Mouse (Mus musculus) liver, embryonic 15.5 days (tissue): Measurements from ENCODE around the gene Wipi1. TPM values are rescaled to one million over a fixed set of nuclear protein-coding genes. Genes with fewer than 3 reads are reported as not detected.
"Not testable (repeated sequence)": the region's sequence is repeated elsewhere in the genome, so short reads cannot be mapped to it uniquely, and the experiment has no call there.

Experiments
- ATAC-seq: fragments of 200-750 bp; cut with Nextera tagmentation; 2 replicates; pipeline ENCODE4 v1.8.0; 2017; ENCODE audit warnings: moderate number of reproducible peaks, mild to moderate bottlenecking, moderate library complexity; ENCODE audit not compliant: insufficient read depth
- H3K27ac ChIP-seq: fragments of 300-500 bp; sonication (generic); replicated peaks from 2 replicates; pipeline ENCODE4 v1.5.1; 2015; ENCODE audit warnings: mild to moderate bottlenecking, inconsistent platforms
- H3K27me3 ChIP-seq: fragments of 300-500 bp; sonication (generic); 2 replicates; pipeline ENCODE4 v1.6.1; 2015; ENCODE audit warnings: mild to moderate bottlenecking, inconsistent platforms
- H3K36me3 ChIP-seq: fragments of 300-500 bp; sonication (generic); replicated peaks from 2 replicates; pipeline ENCODE4 v1.6.1; 2015; ENCODE audit warnings: moderate library complexity, mild to moderate bottlenecking, inconsistent platforms
- H3K4me1 ChIP-seq: fragments of 300-500 bp; sonication (generic); replicated peaks from 2 replicates; pipeline ENCODE4 v1.6.1; 2015; ENCODE audit warnings: inconsistent platforms
- H3K4me2 ChIP-seq: fragments of 300-500 bp; sonication (generic); 2 replicates; pipeline ENCODE4 v1.6.1; 2015; ENCODE audit warnings: moderate library complexity, mild to moderate bottlenecking, inconsistent platforms
- H3K4me3 ChIP-seq: fragments of 300-500 bp; sonication (generic); replicated peaks from 2 replicates; pipeline ENCODE4 v1.5.1; 2015; ENCODE audit warnings: mild to moderate bottlenecking, inconsistent platforms
- H3K9ac ChIP-seq: fragments of 300-500 bp; sonication (generic); 2 replicates; pipeline ENCODE4 v1.6.1; 2015; ENCODE audit warnings: moderate library complexity, mild to moderate bottlenecking, inconsistent platforms
- H3K9me3 ChIP-seq: fragments of 300-500 bp; sonication (generic); replicated peaks from 2 replicates; pipeline ENCODE4 v1.6.1; 2016; ENCODE audit warnings: inconsistent platforms
- WGBS: fragments of 180-500 bp; shearing (Covaris S2); methylation state at CpG from one replicate; pipeline ENCODE4 v1.1.7; 2015; ENCODE audit warnings: mixed read lengths; ENCODE audit not compliant: insufficient replicate concordance; 5-methylcytosine and 5-hydroxymethylcytosine counted together
- polyA plus RNA-seq: library from polyadenylated mRNA; unstranded; fragments of >200 nt; fragmentation: Nextera tagmentation; extraction: Ambion mirVana; gene quantifications from 2 replicates; pipeline ENCODE4 v1.2.1, GENCODE M21; 2015

Gene Wipi1
- polyA plus RNA-seq, 1 experiment from 2014 or later, result 25.9 TPM

DNA sequence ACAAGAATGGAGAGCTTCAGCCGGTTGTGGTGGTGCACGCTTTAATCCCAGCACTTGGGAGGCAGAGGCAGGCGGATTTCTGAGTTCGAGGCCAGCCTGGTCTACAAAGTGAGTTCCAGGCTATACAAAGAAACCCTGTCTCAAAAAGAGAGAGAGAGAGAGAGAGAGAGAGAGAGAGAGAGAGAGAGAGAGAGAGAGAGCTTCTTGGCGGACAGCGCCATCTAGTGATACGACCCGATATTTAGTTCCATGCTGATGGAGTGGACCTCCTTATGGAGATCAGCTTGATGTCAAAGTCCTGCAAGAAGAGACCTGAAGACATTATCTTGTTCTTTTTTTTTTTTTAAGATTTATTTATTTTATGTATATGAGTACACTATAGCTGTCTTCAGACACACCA, 7.3 kb upstream of the Wipi1 start:
- H3K36me3 ChIP-seq, H3K9ac ChIP-seq, H3K4me3 ChIP-seq, ATAC-seq, H3K9me3 ChIP-seq, H3K4me2 ChIP-seq, H3K27me3 ChIP-seq: not testable (repeated sequence)
- WGBS, result 20% methylated on average over 8 of the region's 8 CpGs
- peaks cover 70% of the 10 kb centered on the region for H3K4me1 ChIP-seq
- H3K27ac ChIP-seq, result peak overlapping the region; percentile 98; the same call in 1 of the 2 replicates

DNA sequence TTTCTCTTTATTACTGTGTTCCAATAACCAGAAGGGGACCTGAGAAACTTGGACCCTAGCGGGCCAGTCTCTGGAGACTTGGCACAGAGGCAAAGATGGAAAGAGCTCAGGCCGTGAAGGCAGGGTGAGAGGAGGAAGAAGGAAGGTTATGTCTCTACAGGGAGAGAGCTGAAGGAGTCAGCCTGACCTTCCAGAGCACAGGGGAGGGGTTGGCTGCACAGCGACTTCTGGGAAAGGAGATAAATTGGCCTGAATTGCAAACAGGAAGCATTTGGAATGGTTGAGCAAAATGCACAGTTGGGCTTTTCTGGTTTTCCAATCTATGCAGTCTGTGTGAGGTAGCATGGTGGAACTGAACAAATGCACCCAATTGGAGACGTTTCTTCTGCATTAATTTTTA, 5.0 kb upstream of the Wipi1 start:
- Histone ChIP-seq H3K27ac (peak overlapping the region; percentile 98), H3K9me3 (no peaks in the 10 kb centered on the region), H3K4me3 (peak overlapping the region; percentile 45), H3K36me3 (no peaks in the 10 kb centered on the region), H3K4me2 (peak overlapping the region; percentile 91), H3K4me1 (peaks cover 81% of the 10 kb centered on the region), H3K27me3 (no peaks in the 10 kb centered on the region), H3K9ac (peak overlapping the region; percentile 44)
- no peak for ATAC-seq
- WGBS, result 31% methylated on average over 4 of the region's 4 CpGs

DNA sequence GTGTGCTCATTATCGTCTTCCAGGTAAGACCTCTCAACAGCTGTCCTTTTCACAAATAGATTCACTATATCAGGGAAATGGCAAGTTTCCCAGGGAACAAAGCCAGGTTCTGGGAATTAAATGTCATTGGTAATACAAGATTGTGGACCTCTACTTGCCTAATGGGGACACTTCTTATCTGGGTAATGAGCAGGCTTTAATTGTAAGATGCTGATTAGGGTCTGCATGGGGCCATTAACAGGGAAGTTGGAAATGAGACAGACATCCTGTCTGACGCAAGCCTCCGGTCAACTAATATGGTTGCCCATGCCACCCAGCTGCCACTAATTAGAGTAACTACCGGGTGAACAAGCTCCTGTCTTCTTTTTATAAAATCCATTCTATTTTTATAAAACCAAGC, 4.6 kb upstream of the Wipi1 start:
- no peaks in the 10 kb centered on the region for H3K36me3 ChIP-seq
- peaks cover 79% of the 10 kb centered on the region for H3K4me1 ChIP-seq
- H3K27me3 ChIP-seq, result no peaks in the 10 kb centered on the region
- peak overlapping the region; percentile 44 for H3K9ac ChIP-seq
- no peaks in the 10 kb centered on the region for H3K9me3 ChIP-seq
- H3K4me2 ChIP-seq, result peak overlapping the region; percentile 91
- ATAC-seq, result no peak
- H3K27ac ChIP-seq, result peak overlapping the region; percentile 98
- H3K4me3 ChIP-seq, result peak overlapping the region; percentile 45
- 20% methylated on average over 4 of the region's 4 CpGs for WGBS

DNA sequence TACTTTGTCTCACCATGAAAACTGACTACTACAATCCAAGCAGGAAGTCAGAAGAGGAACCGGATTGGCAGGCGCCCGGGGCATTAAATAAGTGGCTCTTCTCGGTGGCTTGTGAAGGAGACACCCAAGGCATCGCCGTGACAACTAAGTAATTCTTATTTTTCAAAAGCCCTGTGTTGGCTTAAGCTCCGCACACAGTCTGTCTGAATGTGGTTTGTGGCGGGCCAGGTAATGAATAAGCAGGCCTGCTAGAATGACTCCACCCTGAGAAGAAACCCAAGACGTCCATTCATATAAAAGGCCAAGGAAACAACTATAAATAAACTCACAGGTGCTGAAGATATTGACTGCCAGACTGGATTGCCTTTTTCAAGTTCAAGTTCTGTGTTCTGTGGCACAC, 3.5 kb upstream of the Wipi1 start:
- H3K9me3 ChIP-seq, result no peaks in the 10 kb centered on the region
- H3K9ac ChIP-seq, result peak overlapping the region; percentile 54
- no peaks in the 10 kb centered on the region for H3K36me3 ChIP-seq
- 30% methylated on average over 9 of the region's 9 CpGs for WGBS
- H3K27ac ChIP-seq, result peak overlapping the region; percentile 98
- no peaks in the 10 kb centered on the region for H3K27me3 ChIP-seq
- peak overlapping the region; percentile 45 for H3K4me3 ChIP-seq
- peak overlapping the region; percentile 91 for H3K4me2 ChIP-seq
- no peak for ATAC-seq
- peaks cover 76% of the 10 kb centered on the region for H3K4me1 ChIP-seq

DNA sequence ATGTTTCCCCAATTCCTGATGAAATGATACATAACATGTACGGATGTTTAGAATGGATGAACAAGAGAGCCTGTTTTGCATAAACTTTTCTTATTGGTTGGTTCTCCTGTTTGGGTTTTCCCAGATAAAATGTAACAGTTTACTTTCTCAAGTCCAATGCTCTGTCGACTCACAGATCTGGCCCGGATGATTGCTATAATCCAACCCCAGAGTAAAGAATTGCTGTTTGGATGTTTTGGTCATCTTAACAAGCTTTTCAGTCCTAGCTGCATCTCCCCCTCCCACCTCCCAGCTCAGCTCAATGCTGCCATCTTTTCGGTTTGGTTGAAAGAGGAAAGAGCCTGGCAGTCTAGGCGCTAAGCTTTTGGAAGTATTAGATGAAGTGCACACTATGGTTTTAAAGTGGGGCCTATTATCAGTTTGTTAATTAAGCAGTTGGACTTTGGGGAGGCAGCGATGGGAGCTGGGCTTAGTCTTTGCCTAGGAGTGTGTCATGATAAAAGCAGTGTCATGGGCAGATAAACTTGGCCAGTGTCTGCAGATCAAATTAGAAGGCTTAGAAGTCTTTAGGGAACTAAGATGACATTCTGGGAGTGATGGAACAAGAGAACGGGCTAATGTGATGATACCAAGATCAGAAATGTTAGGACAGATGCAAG, 1.2 kb upstream of the Wipi1 start:
- peak; percentile 12 for ATAC-seq
- Histone ChIP-seq H3K9me3 (no peaks in the 10 kb centered on the region), H3K4me3 (peak overlapping the region; percentile 45), H3K9ac (peak overlapping the region; percentile 44), H3K4me2 (peak overlapping the region; percentile 91), H3K27ac (peak overlapping the region; percentile 98), H3K4me1 (peaks cover 82% of the 10 kb centered on the region), H3K36me3 (no peaks in the 10 kb centered on the region), H3K27me3 (no peaks in the 10 kb centered on the region)
- WGBS, result 17% methylated on average over 7 of the region's 7 CpGs

DNA sequence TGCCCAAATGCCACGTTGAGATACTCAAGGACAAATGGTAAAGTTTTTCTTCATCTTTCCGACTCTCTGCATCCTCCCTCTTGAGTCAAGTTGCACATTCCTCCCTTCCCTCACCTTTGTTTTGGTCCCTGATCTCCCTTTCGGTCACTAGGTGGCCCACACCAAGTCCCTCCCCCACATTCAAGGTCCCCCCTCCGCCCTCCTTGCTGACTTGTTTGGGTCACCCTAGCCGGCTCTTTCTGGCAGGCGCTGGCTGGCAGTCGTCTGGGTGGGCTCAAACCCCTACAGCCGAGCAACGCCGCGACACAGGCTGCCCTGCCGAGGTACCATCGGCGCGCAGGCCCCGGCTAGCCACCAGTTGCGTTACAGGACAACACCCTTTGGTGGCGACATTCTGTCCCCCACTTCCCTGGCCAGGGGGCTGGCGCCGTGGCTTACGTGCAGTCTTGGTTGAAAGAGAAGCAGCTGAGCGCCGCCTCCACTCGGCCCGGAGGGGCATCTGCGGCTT, 918 bp downstream of the Wipi1 start:
- ATAC-seq, result peak; percentile 11
- Histone ChIP-seq H3K9ac (peak overlapping the region; percentile 84), H3K4me1 (peaks cover 61% of the 10 kb centered on the region), H3K9me3 (no peaks in the 10 kb centered on the region), H3K36me3 (0 out of 2 replicates have a peak, but pooled peaks cover 8% of the 10 kb centered on the region), H3K27ac (peak overlapping the region; percentile 98), H3K27me3 (no peaks in the 10 kb centered on the region), H3K4me2 (peak overlapping the region; percentile 91), H3K4me3 (peak overlapping the region; percentile 83)
- WGBS, result under 1% methylated on average over 26 of the region's 26 CpGs

DNA sequence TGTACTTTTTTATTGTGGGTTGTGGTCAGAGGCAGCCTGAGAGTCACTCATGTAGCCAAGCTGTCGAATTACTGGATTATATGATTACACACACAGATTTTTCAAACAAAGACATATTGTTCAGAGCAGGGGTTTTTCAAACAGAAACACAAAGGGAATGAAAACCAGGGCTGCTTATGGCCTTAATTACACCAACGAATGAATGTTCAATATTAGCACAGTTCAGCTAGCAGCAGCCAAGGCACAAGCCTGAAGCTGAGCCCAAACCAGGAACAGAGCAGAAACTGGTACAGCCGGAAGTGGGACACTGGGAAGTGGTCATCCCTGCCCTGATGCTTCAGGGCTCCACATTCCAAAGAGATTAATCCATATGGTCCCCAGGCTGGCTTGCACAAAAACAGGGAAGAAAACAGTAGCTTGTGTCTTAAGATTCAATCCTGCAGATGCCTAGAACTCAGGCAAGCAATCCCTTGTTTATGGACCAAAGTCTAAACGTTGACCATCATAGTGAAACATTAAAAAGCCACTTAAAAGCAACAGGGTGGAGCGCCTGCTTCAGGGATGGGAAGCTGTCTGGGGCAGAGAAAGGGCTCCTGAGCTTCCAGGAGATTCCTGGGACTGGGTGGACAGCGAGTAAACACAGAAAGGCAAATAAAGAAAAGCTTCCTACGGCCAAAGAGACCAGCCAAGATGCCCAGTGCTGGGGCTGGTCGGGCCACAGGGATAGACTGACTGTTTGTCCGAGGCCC, 1.5 kb downstream of the Wipi1 start:
- Histone ChIP-seq H3K4me2 (peak overlapping the region; percentile 91), H3K9ac (peak overlapping the region; percentile 84), H3K9me3 (no peaks in the 10 kb centered on the region), H3K4me3 (peak overlapping the region; percentile 83), H3K27ac (peak overlapping the region; percentile 98), H3K36me3 (0 out of 2 replicates have a peak, but pooled peaks cover 14% of the 10 kb centered on the region), H3K27me3 (no peaks in the 10 kb centered on the region), H3K4me1 (peaks cover 55% of the 10 kb centered on the region)
- ATAC-seq, result no peak
- 26% methylated on average over 9 of the region's 9 CpGs for WGBS

DNA sequence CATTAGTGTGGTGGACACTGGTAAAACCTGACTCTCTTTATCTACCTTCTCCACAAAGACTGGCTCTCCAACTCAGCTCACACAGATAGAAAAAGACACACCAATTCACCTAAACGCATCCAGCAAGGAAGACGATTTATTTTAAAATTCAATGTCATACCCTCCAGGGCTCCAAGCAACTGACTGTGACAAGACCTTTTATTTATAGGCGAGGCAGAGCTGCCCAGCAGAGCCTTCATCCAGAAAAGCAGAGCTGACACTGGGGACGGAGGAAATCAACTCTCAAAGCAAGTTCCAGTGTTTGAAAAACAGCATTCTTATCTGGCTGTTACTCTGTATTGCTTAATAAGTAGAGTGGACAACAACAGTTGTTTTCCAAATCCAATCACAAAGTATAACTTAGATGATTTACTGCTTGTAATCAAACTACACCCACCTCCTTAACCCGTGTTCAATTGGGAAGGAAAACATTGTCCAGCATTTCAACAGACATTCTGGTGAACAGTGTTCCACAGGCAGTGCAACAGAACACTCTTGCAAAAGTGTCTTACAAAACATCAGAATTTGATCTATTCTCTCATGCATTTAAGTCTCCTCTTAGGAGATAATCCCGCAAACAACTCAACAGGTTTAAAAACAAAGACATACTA, 2.7 kb downstream of the Wipi1 start:
- Histone ChIP-seq H3K4me1 (peaks cover 48% of the 10 kb centered on the region), H3K9me3 (no peaks in the 10 kb centered on the region), H3K4me2 (peak overlapping the region; percentile 91), H3K9ac (peak overlapping the region; percentile 84; the same call in 1 of the 2 replicates), H3K4me3 (peak overlapping the region; percentile 83), H3K27me3 (no peaks in the 10 kb centered on the region), H3K36me3 (peaks cover 22% of the 10 kb centered on the region; the same call in 1 of the 2 replicates), H3K27ac (peak overlapping the region; percentile 26)
- ATAC-seq, result no peak
- 44% methylated on average over 6 of the region's 6 CpGs for WGBS

DNA sequence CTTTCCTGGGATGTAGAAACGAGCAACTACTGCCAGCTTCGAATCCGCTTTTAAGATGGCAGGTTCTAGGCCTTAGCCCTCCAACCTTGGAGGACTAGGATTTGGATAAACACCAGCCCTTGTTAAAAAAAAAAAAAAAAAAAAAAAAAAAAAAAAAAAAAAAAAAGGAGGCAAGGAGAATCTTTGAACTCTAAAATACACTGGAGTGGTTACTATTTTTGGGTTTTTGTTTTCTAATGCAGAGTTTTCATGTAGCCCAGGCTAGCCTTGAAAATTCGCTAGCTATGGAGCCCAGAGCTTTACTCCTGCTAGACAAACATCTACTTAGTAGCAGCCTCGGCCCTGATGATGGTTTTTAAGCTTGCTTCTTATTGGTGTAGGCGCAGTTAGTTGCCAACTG, 4.2 kb downstream of the Wipi1 start:
- Histone ChIP-seq H3K4me1 (peaks cover 33% of the 10 kb centered on the region), H3K36me3 (peaks cover 37% of the 10 kb centered on the region), H3K27ac (no peak overlapping the region), H3K4me3 (no peak overlapping the region), H3K27me3 (no peaks in the 10 kb centered on the region), H3K9me3 (no peaks in the 10 kb centered on the region), H3K4me2 (no peak overlapping the region), H3K9ac (no peak overlapping the region)
- ATAC-seq, result no peak
- 84% methylated on average over 6 of the region's 6 CpGs for WGBS

DNA sequence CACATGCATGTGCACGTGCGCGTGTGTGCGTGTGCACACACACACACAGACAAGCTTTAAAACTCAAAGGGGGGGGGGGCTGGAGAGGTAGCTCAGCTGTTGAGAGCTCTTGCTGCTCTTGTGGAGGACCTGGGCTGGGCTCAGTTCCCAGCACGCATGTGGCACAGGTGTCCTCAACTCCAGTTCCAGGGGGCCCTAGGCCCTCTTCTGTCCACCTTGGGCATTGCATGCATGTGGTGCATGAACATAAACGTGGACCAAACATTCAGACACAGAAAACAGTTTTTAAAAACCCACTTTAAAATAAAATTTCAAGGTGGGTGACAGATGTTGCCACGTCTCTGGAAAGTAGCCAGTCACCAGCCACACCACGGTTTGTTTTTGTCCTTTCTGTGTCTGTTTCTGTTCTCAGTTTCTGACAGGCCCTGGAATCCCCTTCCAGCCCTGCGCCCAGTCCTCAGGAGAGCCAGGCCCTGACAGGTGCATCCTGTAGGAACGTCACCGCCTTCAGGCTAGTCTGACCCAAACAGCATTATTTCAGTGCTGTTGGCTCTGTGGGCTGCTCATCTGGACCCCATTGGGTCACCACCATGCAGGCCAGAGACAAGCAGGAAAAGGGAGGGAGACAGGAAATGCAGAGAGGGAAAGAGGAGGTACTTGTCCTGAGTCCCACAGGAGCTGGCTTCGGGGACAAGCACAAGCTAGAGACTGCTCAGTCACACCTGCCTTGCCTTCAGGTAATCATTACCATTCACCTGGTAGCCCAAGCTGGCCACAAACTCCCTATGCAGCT, 12.8 kb downstream of the Wipi1 start:
- Histone ChIP-seq H3K36me3 (peaks cover 99% of the 10 kb centered on the region), H3K9me3 (no peaks in the 10 kb centered on the region)
- ATAC-seq, result no peak

More for the DNA sequence above, 12.8 kb downstream of the Wipi1 start:
- no peaks in the 10 kb centered on the region for H3K4me1 ChIP-seq
- H3K27ac ChIP-seq, result no peak overlapping the region
- H3K27me3 ChIP-seq, result no peaks in the 10 kb centered on the region
- H3K4me3 ChIP-seq, result no peak overlapping the region
- H3K4me2 ChIP-seq, result no peak overlapping the region
- 86% methylated on average over 12 of the region's 12 CpGs for WGBS
- no peak overlapping the region for H3K9ac ChIP-seq
